Mouse (Mus musculus): ENCODE measurements around the gene Abhd14b. TPM values are rescaled to one million over a fixed set of nuclear protein-coding genes. Genes with fewer than 3 reads are reported as not detected.

Abhd14b gene
- polyA plus RNA-seq, 1 experiment from 2014 or later = 28.3 TPM

DNA sequence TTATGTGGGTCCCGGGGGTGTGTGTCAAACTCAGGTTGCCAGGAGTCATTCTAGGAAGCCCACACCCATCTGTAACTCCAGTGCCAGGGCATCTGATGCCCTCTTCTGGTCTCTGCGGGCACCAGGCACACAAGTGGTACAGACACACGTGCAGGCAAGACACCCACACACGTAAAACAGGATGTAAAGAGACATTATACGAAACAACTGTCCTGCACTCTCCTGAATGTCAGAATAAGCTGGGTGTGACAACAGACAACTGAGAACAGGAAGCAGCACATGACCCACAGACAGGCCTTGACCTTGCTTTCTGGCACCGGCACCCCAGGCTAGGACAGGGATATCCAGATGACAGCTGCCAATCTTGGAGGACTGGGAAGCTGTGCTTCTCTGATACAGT, 22.1 kb downstream of the Abhd14b start:
- ATAC-seq (ENCODE audit: insufficient read depth, low FRiP score) = no peak
- Histone ChIP-seq H3K4me2 (ENCODE audit: low read depth, low read length) (no peak overlapping the region), H3K9me3 (replicated peaks; ENCODE audit: control insufficient read depth, low read length) (no peaks in the 10 kb centered on the region), H3K27ac (ENCODE audit: low read length) (no peak overlapping the region), H3K9ac (ENCODE audit: low read length) (peak overlapping the region; percentile 21; the same call in 1 of the 2 replicates), H3K36me3 (ENCODE audit: control insufficient read depth, insufficient read depth, low read length) (no peaks in the 10 kb centered on the region), H3K4me3 (replicated peaks; ENCODE audit: low read length) (no peak overlapping the region), H3K27me3 (ENCODE audit: control insufficient read depth, insufficient read depth, low read length) (no peaks in the 10 kb centered on the region; the same call in 1 of the 2 replicates), H3K4me1 (ENCODE audit: control insufficient read depth, insufficient read depth, low read length) (peaks cover 16% of the 10 kb centered on the region)
- 63% methylated on average over 6 of the region's 6 CpGs for WGBS

- WGBS = 68% methylated on average over 9 of the region's 9 CpGs
- no peak for ATAC-seq (ENCODE audit: insufficient read depth, low FRiP score)
- Histone ChIP-seq H3K27ac (ENCODE audit: low read length) (peak overlapping the region; percentile 48), H3K9ac (ENCODE audit: low read length) (peak overlapping the region; percentile 21; the same call in 1 of the 2 replicates), H3K36me3 (ENCODE audit: control insufficient read depth, insufficient read depth, low read length) (no peaks in the 10 kb centered on the region), H3K4me1 (ENCODE audit: control insufficient read depth, insufficient read depth, low read length) (peaks cover 16% of the 10 kb centered on the region), H3K4me2 (ENCODE audit: low read depth, low read length) (no peak overlapping the region), H3K27me3 (ENCODE audit: control insufficient read depth, insufficient read depth, low read length) (no peaks in the 10 kb centered on the region; the same call in 1 of the 2 replicates), H3K4me3 (replicated peaks; ENCODE audit: low read length) (no peak overlapping the region), H3K9me3 (replicated peaks; ENCODE audit: control insufficient read depth, low read length) (no peaks in the 10 kb centered on the region)
Measured at GRCm38 (mm10) chr9:106469776-106470175, 22.5 kb downstream of the Abhd14b start.

- WGBS = 65% methylated on average over 14 of the region's 14 CpGs
- Histone ChIP-seq H3K4me1 (ENCODE audit: control insufficient read depth, insufficient read depth, low read length) (peaks cover 27% of the 10 kb centered on the region), H3K36me3 (ENCODE audit: control insufficient read depth, insufficient read depth, low read length) (no peaks in the 10 kb centered on the region), H3K27me3 (ENCODE audit: control insufficient read depth, insufficient read depth, low read length) (no peaks in the 10 kb centered on the region), H3K4me2 (ENCODE audit: low read depth, low read length) (peak overlapping the region; percentile 42; the same call in 1 of the 2 replicates), H3K9ac (ENCODE audit: low read length) (peak overlapping the region; percentile 51; the same call in 1 of the 2 replicates), H3K4me3 (replicated peaks; ENCODE audit: low read length) (0 out of 2 replicates have a peak overlapping the region, but pooled peaks have one; percentile 17), H3K9me3 (replicated peaks; ENCODE audit: control insufficient read depth, low read length) (no peaks in the 10 kb centered on the region), H3K27ac (ENCODE audit: low read length) (no peak overlapping the region; the same call in 1 of the 2 replicates)
- no peak for ATAC-seq (ENCODE audit: insufficient read depth, low FRiP score)
Measured at GRCm38 (mm10) chr9:106470991-106471750, 23.9 kb downstream of the Abhd14b start.

DNA sequence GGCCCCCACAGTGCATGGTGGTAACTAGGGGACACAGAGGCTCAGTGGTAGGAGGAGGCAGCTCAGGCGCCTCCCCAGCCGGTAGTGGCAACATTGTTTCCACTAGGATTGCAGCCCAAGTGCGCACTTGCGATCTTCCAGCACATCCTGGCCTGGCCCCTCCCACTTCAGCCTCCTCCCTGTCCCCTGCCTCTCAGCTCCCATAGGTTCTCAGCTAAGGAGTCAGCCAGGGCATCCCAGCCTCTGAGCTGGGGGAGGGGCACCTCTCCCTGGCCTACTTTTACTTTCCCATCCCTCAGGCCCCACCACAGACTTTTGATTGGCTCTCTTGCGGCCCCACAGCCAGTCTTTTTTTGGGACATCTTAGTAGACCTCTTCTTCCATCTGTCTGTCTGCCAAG, 24.6 kb downstream of the Abhd14b start:
- WGBS = 9% methylated on average over 5 of the region's 5 CpGs
- 0 out of 2 replicates have a peak overlapping the region, but pooled peaks have one; percentile 17 for H3K4me3 ChIP-seq (replicated peaks; ENCODE audit: low read length)
- peaks cover 33% of the 10 kb centered on the region for H3K4me1 ChIP-seq (ENCODE audit: control insufficient read depth, insufficient read depth, low read length)
- H3K27me3 ChIP-seq (ENCODE audit: control insufficient read depth, insufficient read depth, low read length) = no peaks in the 10 kb centered on the region
- H3K36me3 ChIP-seq (ENCODE audit: control insufficient read depth, insufficient read depth, low read length) = no peaks in the 10 kb centered on the region
- no peak for ATAC-seq (ENCODE audit: insufficient read depth, low FRiP score)
- H3K27ac ChIP-seq (ENCODE audit: low read length) = peak overlapping the region; percentile 21; the same call in 1 of the 2 replicates
- H3K4me2 ChIP-seq (ENCODE audit: low read depth, low read length) = peak overlapping the region; percentile 42; the same call in 1 of the 2 replicates
- no peaks in the 10 kb centered on the region for H3K9me3 ChIP-seq (replicated peaks; ENCODE audit: control insufficient read depth, low read length)
- peak overlapping the region; percentile 51; the same call in 1 of the 2 replicates for H3K9ac ChIP-seq (ENCODE audit: low read length)

DNA sequence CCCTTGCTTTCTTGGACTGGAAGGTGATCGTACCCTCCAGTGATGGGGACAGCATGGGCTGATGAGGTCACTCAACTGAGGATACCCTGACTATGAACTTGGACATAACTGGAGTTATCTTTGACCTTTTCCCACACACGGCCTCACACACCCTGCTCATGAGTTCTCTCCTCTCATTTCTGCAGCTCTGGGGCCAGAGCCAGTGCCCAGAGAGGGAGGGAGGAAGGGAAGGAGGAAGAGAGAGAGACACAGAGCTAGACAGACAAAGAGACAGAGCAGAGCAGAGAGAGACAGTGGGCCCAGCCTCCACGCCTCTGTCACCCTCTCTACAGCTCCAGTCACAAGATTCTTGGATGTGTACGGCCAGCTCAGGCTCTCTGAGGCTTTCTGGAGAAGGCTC, 25.1 kb downstream of the Abhd14b start:
- peak overlapping the region; percentile 21 for H3K27ac ChIP-seq (ENCODE audit: low read length)
- no peaks in the 10 kb centered on the region for H3K27me3 ChIP-seq (ENCODE audit: control insufficient read depth, insufficient read depth, low read length)
- no peak overlapping the region for H3K4me3 ChIP-seq (replicated peaks; ENCODE audit: low read length)
- H3K4me2 ChIP-seq (ENCODE audit: low read depth, low read length) = no peak overlapping the region
- H3K9me3 ChIP-seq (replicated peaks; ENCODE audit: control insufficient read depth, low read length) = no peaks in the 10 kb centered on the region
- ATAC-seq (ENCODE audit: insufficient read depth, low FRiP score) = no peak
- H3K9ac ChIP-seq (ENCODE audit: low read length) = 0 out of 2 replicates have a peak overlapping the region, but pooled peaks have one; percentile 24
- H3K36me3 ChIP-seq (ENCODE audit: control insufficient read depth, insufficient read depth, low read length) = no peaks in the 10 kb centered on the region
- peaks cover 33% of the 10 kb centered on the region for H3K4me1 ChIP-seq (ENCODE audit: control insufficient read depth, insufficient read depth, low read length)
- WGBS = 59% methylated on average over 4 of the region's 4 CpGs

DNA sequence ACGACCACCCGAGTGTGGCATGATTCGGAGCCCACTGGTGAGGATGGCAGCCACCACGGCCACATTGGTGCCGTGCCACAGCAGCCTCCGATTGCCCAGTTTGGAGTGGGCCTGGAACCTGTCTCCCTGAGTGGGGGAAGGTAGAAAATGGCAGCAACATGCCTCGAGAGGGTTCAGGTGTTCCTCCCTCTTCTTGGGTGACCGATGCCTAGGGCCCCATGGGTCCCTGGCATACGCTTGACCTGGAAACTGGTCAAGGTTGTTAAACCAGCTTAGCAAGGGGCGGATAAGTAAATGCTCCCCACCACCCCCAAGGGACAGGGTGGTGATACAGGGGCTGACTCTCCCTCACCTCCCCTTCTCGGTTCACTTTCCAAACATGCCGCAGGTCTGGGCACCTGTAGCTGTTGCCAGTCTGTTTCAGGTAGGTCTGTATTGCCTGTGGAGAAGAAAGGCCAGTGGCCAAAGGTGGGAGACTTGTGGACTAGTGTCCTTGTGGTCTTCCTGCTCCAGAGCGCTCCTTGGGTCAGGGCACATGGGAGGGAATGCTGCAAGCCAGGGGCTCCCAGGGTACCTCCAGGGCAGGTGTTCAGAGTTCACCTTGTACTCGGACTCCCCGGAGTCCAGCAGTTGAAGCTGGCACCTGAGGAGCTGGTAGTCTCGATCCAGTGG, 26.0 kb downstream of the Abhd14b start:
- no peaks in the 10 kb centered on the region for H3K9me3 ChIP-seq (replicated peaks; ENCODE audit: control insufficient read depth, low read length)
- H3K27me3 ChIP-seq (ENCODE audit: control insufficient read depth, insufficient read depth, low read length) = no peaks in the 10 kb centered on the region
- no peak overlapping the region for H3K27ac ChIP-seq (ENCODE audit: low read length)
- no peak overlapping the region for H3K4me3 ChIP-seq (replicated peaks; ENCODE audit: low read length)
- no peak overlapping the region for H3K4me2 ChIP-seq (ENCODE audit: low read depth, low read length)
- H3K9ac ChIP-seq (ENCODE audit: low read length) = no peak overlapping the region
- H3K4me1 ChIP-seq (ENCODE audit: control insufficient read depth, insufficient read depth, low read length) = peaks cover 38% of the 10 kb centered on the region
- no peaks in the 10 kb centered on the region for H3K36me3 ChIP-seq (ENCODE audit: control insufficient read depth, insufficient read depth, low read length)
- 83% methylated on average over 16 of the region's 16 CpGs for WGBS
- ATAC-seq (ENCODE audit: insufficient read depth, low FRiP score) = no peak

- Histone ChIP-seq H3K27me3 (ENCODE audit: control insufficient read depth, insufficient read depth, low read length) (no peaks in the 10 kb centered on the region), H3K27ac (ENCODE audit: low read length) (no peak overlapping the region), H3K4me2 (ENCODE audit: low read depth, low read length) (no peak overlapping the region), H3K36me3 (ENCODE audit: control insufficient read depth, insufficient read depth, low read length) (no peaks in the 10 kb centered on the region), H3K9ac (ENCODE audit: low read length) (no peak overlapping the region; the same call in 1 of the 2 replicates), H3K9me3 (replicated peaks; ENCODE audit: control insufficient read depth, low read length) (no peaks in the 10 kb centered on the region), H3K4me3 (replicated peaks; ENCODE audit: low read length) (no peak overlapping the region), H3K4me1 (ENCODE audit: control insufficient read depth, insufficient read depth, low read length) (peaks cover 40% of the 10 kb centered on the region)
- ATAC-seq (ENCODE audit: insufficient read depth, low FRiP score) = no peak
- 67% methylated on average over 5 of the region's 5 CpGs for WGBS
Measured at GRCm38 (mm10) chr9:106473753-106474105, 26.5 kb downstream of the Abhd14b start.

GRCm38 (mm10) chr9:106474456-106474855, 27.2 kb downstream of the Abhd14b start:
- peak overlapping the region; percentile 55 for H3K9ac ChIP-seq (ENCODE audit: low read length)
- no peak for ATAC-seq (ENCODE audit: insufficient read depth, low FRiP score)
- 0 out of 2 replicates have a peak overlapping the region, but pooled peaks have one; percentile 5 for H3K4me2 ChIP-seq (ENCODE audit: low read depth, low read length)
- H3K27me3 ChIP-seq (ENCODE audit: control insufficient read depth, insufficient read depth, low read length) = no peaks in the 10 kb centered on the region
- no peak overlapping the region for H3K4me3 ChIP-seq (replicated peaks; ENCODE audit: low read length)
- H3K36me3 ChIP-seq (ENCODE audit: control insufficient read depth, insufficient read depth, low read length) = no peaks in the 10 kb centered on the region
- H3K4me1 ChIP-seq (ENCODE audit: control insufficient read depth, insufficient read depth, low read length) = peaks cover 40% of the 10 kb centered on the region
- H3K9me3 ChIP-seq (replicated peaks; ENCODE audit: control insufficient read depth, low read length) = no peaks in the 10 kb centered on the region
- no peak overlapping the region for H3K27ac ChIP-seq (ENCODE audit: low read length)
- WGBS = 5% methylated on average over 6 of the region's 6 CpGs

DNA sequence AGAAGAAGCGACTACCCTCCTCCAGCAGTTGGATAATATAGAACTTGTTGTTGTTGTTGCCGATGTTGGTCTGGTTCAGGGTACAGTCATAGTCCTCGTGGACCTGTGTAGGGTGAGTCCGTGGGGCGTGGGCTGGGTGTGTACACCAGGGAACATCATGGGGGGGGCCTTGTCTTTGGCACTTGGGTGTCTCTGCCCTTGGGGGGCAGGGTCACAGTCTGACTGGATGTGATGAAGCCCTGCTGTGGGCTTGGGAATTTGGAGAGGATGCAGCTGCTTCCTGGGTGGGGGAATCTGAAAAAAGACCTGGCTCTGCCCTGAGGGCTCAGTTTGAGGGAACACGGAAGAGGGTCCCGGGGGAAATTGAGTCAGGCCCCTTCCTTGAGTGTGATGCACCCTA, 27.8 kb downstream of the Abhd14b start:
- ATAC-seq (ENCODE audit: insufficient read depth, low FRiP score) = no peak
- no peaks in the 10 kb centered on the region for H3K36me3 ChIP-seq (ENCODE audit: control insufficient read depth, insufficient read depth, low read length)
- peak overlapping the region; percentile 56; the same call in 1 of the 2 replicates for H3K4me2 ChIP-seq (ENCODE audit: low read depth, low read length)
- H3K9me3 ChIP-seq (replicated peaks; ENCODE audit: control insufficient read depth, low read length) = no peaks in the 10 kb centered on the region
- H3K4me1 ChIP-seq (ENCODE audit: control insufficient read depth, insufficient read depth, low read length) = peaks cover 40% of the 10 kb centered on the region
- WGBS = 60% methylated on average over 7 of the region's 7 CpGs
- no peak overlapping the region for H3K4me3 ChIP-seq (replicated peaks; ENCODE audit: low read length)
- no peak overlapping the region for H3K27ac ChIP-seq (ENCODE audit: low read length)
- peak overlapping the region; percentile 55; the same call in 1 of the 2 replicates for H3K9ac ChIP-seq (ENCODE audit: low read length)
- no peaks in the 10 kb centered on the region for H3K27me3 ChIP-seq (ENCODE audit: control insufficient read depth, insufficient read depth, low read length)
